Comparison of ENCODE assay signal across 21 mouse cellular contexts in the genomic region with DNA sequence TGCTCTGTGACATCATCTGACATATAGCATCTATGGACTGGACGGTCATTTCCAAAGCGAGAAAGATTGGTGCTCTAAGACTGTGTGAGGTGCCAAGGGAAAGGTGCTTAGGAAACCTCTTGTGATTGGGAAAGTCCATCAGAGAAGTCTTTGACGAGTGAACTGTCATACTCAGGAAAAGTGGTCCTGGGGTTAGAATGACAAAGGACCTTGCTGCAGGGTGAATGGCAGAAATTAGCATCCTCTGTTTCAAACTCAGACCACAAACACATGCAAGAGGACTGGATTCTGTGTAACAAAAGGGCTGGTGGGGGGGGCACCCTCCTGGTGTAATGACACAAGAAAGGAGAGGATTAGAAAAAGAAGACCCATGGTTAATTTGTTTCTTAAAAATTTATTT.
"Had no signal": no experiment of that assay in that cellular context is flagged by ENCODE, and none has a peak within 500 bp of the region (broad histone marks: within the 10 kb centered on the region; RNA-seq: fewer than 3 reads in every experiment).

No protein-coding gene starts in this region.

- H3K36me3 ChIP-seq: midbrain, embryonic 13.5 days; neural tube, embryonic 13.5 days; stomach, embryonic 15.5 days had no signal

- H3K27ac ChIP-seq: left cerebral cortex, adult 2 months; limb, embryonic 12.5 days; limb, embryonic 15.5 days; liver, embryonic 14.5 days; macrophage; midbrain, embryonic 13.5 days; neural tube, embryonic 13.5 days; stomach, embryonic 15.5 days had no signal

- H3K4me3 ChIP-seq: left cerebral cortex, adult 2 months; limb, embryonic 12.5 days; limb, embryonic 15.5 days; midbrain, embryonic 13.5 days; myocyte; neural tube, embryonic 13.5 days; stomach, embryonic 15.5 days had no signal

- DNase-seq: kidney, postnatal 10 days; kidney, postnatal 36 days; layer of hippocampus, postnatal 36 days; liver, postnatal 0 days; lung, embryonic 14.5 days; retina, postnatal 1 day; right cerebral cortex, postnatal 25 days; spleen, adult 18-20 months; thymus, postnatal 25 days had no signal

- H3K9me3 ChIP-seq: limb, embryonic 12.5 days; limb, embryonic 15.5 days; midbrain, embryonic 13.5 days; neural tube, embryonic 13.5 days; stomach, embryonic 15.5 days had no signal

- H3K27me3 ChIP-seq: limb, embryonic 12.5 days; limb, embryonic 15.5 days; midbrain, embryonic 13.5 days; neural tube, embryonic 13.5 days; stomach, embryonic 15.5 days had no signal

- H3K4me2 ChIP-seq: limb, embryonic 12.5 days; limb, embryonic 15.5 days; liver, embryonic 11.5 days; lung, embryonic 14.5 days; midbrain, embryonic 13.5 days; neural tube, embryonic 13.5 days; stomach, embryonic 15.5 days had no signal

- H3K9ac ChIP-seq: limb, embryonic 12.5 days; limb, embryonic 15.5 days; liver, embryonic 14.5 days; liver, postnatal 0 days; lung, embryonic 14.5 days; midbrain, embryonic 13.5 days; neural tube, embryonic 13.5 days; stomach, embryonic 15.5 days had no signal

- ATAC-seq: liver, postnatal 0 days; lung, postnatal 0 days; midbrain, embryonic 13.5 days; midbrain, embryonic 16.5 days had no signal
